Mouse (Mus musculus): Measurements from ENCODE around the gene Mrps31. TPM values are rescaled to one million over a fixed set of nuclear protein-coding genes. Genes with fewer than 3 reads are reported as not detected.

The Mrps31 gene
- polyA plus RNA-seq, 1 experiment from 2014 or later: 37.6 TPM

DNA sequence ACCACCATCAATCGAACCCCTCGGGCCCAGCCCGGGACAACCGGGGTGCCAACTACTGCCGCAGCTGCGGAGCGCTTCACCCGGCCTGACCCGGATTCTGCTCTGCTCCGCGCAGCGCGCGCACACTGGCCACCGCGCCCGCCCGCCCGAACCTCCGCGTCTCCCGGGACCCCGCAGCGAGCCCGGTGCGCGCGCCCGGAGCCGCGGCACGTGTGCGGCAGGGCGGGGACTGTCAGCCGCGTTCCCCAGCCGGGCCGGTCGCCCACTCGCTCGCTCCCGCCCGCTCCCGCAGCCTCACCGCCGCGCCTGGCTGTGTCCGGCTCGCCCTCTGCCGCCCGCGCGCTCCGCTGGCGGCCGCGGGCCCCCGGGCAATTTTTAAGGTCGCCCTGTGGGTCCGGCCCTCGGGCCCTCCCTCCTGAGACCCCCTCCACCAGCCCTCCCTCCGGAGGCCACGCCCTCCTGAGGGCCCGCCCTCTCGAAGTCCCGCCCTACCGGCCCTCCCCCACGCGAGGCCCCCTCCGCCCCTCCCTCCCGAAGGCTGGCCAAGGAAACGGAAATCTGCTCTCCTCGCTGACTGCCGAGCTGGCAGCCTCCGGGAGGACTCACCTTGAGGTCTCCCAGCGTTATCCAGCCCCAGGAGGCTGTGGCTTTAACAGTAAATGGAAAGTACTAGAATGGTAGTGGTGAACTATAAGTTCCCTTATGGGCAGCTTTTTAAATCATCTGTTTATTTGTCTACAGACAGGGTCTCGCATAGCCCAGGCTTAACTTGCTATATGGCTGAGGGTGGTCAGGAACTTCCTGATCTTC is 12.8 kb upstream of the Mrps31 start, which contains the start of gene Slc25a15:
TSS of gene Slc25a15 (minus strand) at position 456 of the 810 bp plus-strand sequence.
- ATAC-seq (ENCODE audit: borderline replicate concordance, extremely low read depth, low FRiP score, low TSS enrichment): peak; percentile 95
- H3K4me1 ChIP-seq: peaks cover 14% of the 10 kb centered on the region
- peak within 1 kb of the TSS; percentile 75 for H3K9ac ChIP-seq
- whole genome bisulfite sequencing: under 1% methylated on average over 67 of the region's 77 CpGs
- H3K36me3 ChIP-seq: no peaks in the 10 kb centered on the region
- H3K4me2 ChIP-seq: peak within 1 kb of the TSS; percentile 81
- H3K27ac ChIP-seq: peak within 1 kb of the TSS; percentile 80
- no peaks in the 10 kb centered on the region for H3K9me3 ChIP-seq
- peak within 1 kb of the TSS; percentile 91 for H3K4me3 ChIP-seq
- no peaks in the 10 kb centered on the region for H3K27me3 ChIP-seq

DNA sequence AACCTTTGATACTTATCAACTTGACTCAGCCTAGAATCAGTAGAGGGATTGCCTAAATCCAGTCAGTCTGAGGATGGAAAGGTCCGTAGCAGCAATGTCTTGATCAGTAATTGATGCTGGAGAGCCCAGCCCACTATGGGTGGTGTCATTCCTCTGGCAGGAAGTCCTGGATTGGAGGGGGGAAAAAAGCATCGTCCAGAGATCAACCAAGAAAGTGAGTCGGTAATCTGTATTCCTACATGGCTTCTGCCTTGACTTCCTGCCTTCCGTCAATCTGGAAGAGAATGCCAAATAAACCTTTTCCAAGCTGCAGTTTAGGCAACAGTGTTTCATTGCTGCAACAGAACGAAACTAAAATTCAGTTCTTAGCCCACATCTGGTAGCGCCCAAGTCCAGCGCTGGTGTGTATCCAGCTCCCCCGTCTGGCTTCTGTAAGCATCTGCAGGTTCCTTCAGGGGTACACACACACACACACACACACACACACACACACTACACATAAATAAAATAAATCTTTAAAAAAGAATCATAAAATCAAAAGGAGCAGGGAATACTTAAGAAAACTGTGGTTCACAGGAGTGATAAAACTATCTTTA is 11.8 kb upstream of the Mrps31 start:
- ATAC-seq (ENCODE audit: borderline replicate concordance, extremely low read depth, low FRiP score, low TSS enrichment): no peak
- Histone ChIP-seq H3K27ac (peak overlapping the region; percentile 79), H3K4me3 (peak overlapping the region; percentile 91), H3K4me1 (peaks cover 14% of the 10 kb centered on the region), H3K9ac (peak overlapping the region; percentile 75), H3K27me3 (no peaks in the 10 kb centered on the region), H3K36me3 (no peaks in the 10 kb centered on the region), H3K9me3 (no peaks in the 10 kb centered on the region), H3K4me2 (peak overlapping the region; percentile 81)
- WGBS: 79% methylated on average over 8 of the region's 8 CpGs

- no peak for ATAC-seq (ENCODE audit: borderline replicate concordance, extremely low read depth, low FRiP score, low TSS enrichment)
- H3K4me1 ChIP-seq: peaks cover 14% of the 10 kb centered on the region
These were observed 10.6 kb upstream of the Mrps31 start for GRCm38 (mm10) chr8:22400593-22400992.

GRCm38 (mm10) chr8:22403235-22403634 is 7.9 kb upstream of the Mrps31 start:
- Histone ChIP-seq H3K9me3 (no peaks in the 10 kb centered on the region), H3K27ac (no peak overlapping the region), H3K36me3 (no peaks in the 10 kb centered on the region), H3K4me2 (no peak overlapping the region), H3K9ac (no peak overlapping the region), H3K4me3 (no peak overlapping the region), H3K27me3 (no peaks in the 10 kb centered on the region), H3K4me1 (peaks cover 5% of the 10 kb centered on the region; the same call in 1 of the 2 replicates)
- ATAC-seq (ENCODE audit: borderline replicate concordance, extremely low read depth, low FRiP score, low TSS enrichment): no peak
- WGBS: 87% methylated on average over 2 of the region's 2 CpGs

More at GRCm38 (mm10) chr8:22400593-22400992, 10.6 kb upstream of the Mrps31 start:
- H3K27me3 ChIP-seq: no peaks in the 10 kb centered on the region
- H3K4me2 ChIP-seq: no peak overlapping the region
- 83% methylated on average over 4 of the region's 4 CpGs for WGBS
- H3K36me3 ChIP-seq: no peaks in the 10 kb centered on the region
- no peak overlapping the region for H3K27ac ChIP-seq
- H3K9ac ChIP-seq: no peak overlapping the region
- H3K9me3 ChIP-seq: no peaks in the 10 kb centered on the region
- H3K4me3 ChIP-seq: no peak overlapping the region

GRCm38 (mm10) chr8:22405733-22406132 is 5.4 kb upstream of the Mrps31 start:
- H3K4me2 ChIP-seq: no peak overlapping the region
- no peak overlapping the region for H3K27ac ChIP-seq
- H3K9me3 ChIP-seq: no peaks in the 10 kb centered on the region
- H3K27me3 ChIP-seq: no peaks in the 10 kb centered on the region
- no peak overlapping the region for H3K4me3 ChIP-seq
- no peaks in the 10 kb centered on the region for H3K36me3 ChIP-seq
- ATAC-seq (ENCODE audit: borderline replicate concordance, extremely low read depth, low FRiP score, low TSS enrichment): no peak
- no peak overlapping the region for H3K9ac ChIP-seq
- H3K4me1 ChIP-seq: no peaks in the 10 kb centered on the region
- 70% methylated on average over 6 of the region's 6 CpGs for WGBS

DNA sequence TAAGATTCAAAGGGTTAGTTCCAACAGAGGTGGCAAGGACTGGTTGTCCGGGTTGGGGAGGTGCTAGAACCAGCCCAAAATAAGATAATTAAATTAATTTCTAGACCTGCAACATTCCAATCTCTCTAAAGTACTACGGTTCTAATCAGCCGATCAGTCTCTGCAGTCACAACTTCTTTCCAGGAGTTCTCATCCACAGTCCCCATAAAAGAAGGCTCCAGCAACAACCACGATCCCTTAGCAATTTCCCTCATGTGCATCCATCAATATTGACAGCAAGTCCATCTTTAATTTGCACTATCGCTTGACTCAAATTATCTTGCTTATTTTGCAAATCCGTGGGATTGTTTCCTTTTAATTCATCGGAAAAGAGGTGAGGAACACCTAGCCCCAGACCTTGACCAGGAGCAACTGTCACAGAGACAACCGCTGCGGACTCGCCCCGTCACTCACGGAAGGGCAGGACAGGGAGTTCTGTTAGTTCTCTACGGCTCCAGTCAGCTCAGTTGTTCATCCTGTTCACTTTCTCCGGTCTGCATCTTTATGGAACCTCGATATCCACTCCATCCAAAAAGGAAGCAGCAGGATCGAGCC is 376 bp upstream of the Mrps31 start:
- H3K4me2 ChIP-seq: peak overlapping the region; percentile 74
- H3K27ac ChIP-seq: no peak overlapping the region
- WGBS: 14% methylated on average over 16 of the region's 16 CpGs
- peak overlapping the region; percentile 83 for H3K4me3 ChIP-seq
- H3K9me3 ChIP-seq: no peaks in the 10 kb centered on the region
- H3K9ac ChIP-seq: peak overlapping the region; percentile 51
- peak; percentile 35; the same call in 1 of the 2 replicates for ATAC-seq (ENCODE audit: borderline replicate concordance, extremely low read depth, low FRiP score, low TSS enrichment)
- no peaks in the 10 kb centered on the region for H3K27me3 ChIP-seq
- peaks cover 7% of the 10 kb centered on the region for H3K4me1 ChIP-seq
- no peaks in the 10 kb centered on the region; the same call in 1 of the 2 replicates for H3K36me3 ChIP-seq

DNA sequence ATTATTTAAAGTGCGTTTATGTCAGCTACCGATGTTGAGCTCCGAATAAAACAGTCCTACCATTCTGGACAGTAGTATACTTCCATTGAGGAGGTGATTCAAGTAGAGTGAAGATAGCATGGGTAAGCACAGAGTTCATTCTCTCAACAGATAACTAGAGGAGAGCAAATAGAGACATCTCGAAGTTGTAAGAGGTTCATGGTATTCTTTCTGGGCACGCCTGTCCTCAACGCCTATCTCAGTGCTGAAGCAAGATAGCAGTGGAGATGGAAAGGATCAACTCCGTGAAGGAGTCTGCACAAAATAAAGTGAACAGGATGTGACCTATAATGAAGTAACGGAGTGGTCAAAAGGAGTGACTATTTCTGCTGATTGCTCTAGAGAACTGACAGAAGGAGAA is 810 bp downstream of the Mrps31 start:
- Histone ChIP-seq H3K36me3 (peaks cover 3% of the 10 kb centered on the region; the same call in 1 of the 2 replicates), H3K27ac (no peak overlapping the region; the same call in 1 of the 2 replicates), H3K9ac (peak overlapping the region; percentile 87), H3K4me1 (peaks cover 7% of the 10 kb centered on the region), H3K4me3 (peak overlapping the region; percentile 83), H3K27me3 (no peaks in the 10 kb centered on the region), H3K4me2 (peak overlapping the region; percentile 74), H3K9me3 (no peaks in the 10 kb centered on the region)
- ATAC-seq (ENCODE audit: borderline replicate concordance, extremely low read depth, low FRiP score, low TSS enrichment): no peak
- WGBS: 13% methylated on average over 8 of the region's 8 CpGs

Other genes starting within 250 kb of the Mrps31 start
- gene Nek3, start 244.9 kb upstream of the Mrps31 start, polyA plus RNA-seq (2015; fragmentation: Nextera tagmentation; extraction: Ambion mirVana): 5.0 and 6.0 TPM in 2 replicates
- 51.8 and 56.0 TPM in 2 replicates for gene Ckap2, start 225.5 kb upstream of the Mrps31 start, polyA plus RNA-seq (2015; fragmentation: Nextera tagmentation; extraction: Ambion mirVana)
- gene Vps36, start 218.6 kb upstream of the Mrps31 start, polyA plus RNA-seq (2015; fragmentation: Nextera tagmentation; extraction: Ambion mirVana): 43.9 and 47.6 TPM in 2 replicates
- 30.8 and 31.2 TPM in 2 replicates for gene Thsd1, start 184.0 kb upstream of the Mrps31 start, polyA plus RNA-seq (2015; fragmentation: Nextera tagmentation; extraction: Ambion mirVana)
- not detected in 2 replicates for gene Tpte, start 127.9 kb upstream of the Mrps31 start, polyA plus RNA-seq (2015; fragmentation: Nextera tagmentation; extraction: Ambion mirVana)
- gene Slc25a15, start 12.8 kb upstream of the Mrps31 start, polyA plus RNA-seq (2015; fragmentation: Nextera tagmentation; extraction: Ambion mirVana): 19.1 and 20.6 TPM in 2 replicates

All from lung, embryonic 15.5 days (tissue).